Mouse (Mus musculus) liver, embryonic 11.5 days (tissue): ENCODE results near the gene Hdac4. TPM values are rescaled to one million over a fixed set of nuclear protein-coding genes. Genes with fewer than 3 reads are reported as not detected.

Experiments used
- ATAC-seq: fragments of 200-750 bp; cut with Nextera tagmentation; replicated peaks from 2 replicates; pipeline ENCODE4 v1.8.0; 2017; ENCODE audit warnings: moderate number of reproducible peaks, mild to moderate bottlenecking, moderate TSS enrichment, moderate library complexity; ENCODE audit not compliant: low FRiP score
- DNase-seq: peaks from one replicate; pipeline ENCODE4 v3.0.0-alpha.2; 2017; ENCODE audit warnings: low spot score
- H3K27ac ChIP-seq: fragments of 300-500 bp; sonication (generic); 2 replicates; pipeline ENCODE4 v1.5.1; 2014; ENCODE audit warnings: mild to moderate bottlenecking, low read depth, low read length, control low read depth
- H3K27me3 ChIP-seq: fragments of 300-500 bp; sonication (generic); replicated peaks from 2 replicates; pipeline ENCODE4 v1.6.1; 2014; ENCODE audit warnings: low read length, mixed read lengths; ENCODE audit not compliant: control insufficient read depth, insufficient read depth
- H3K36me3 ChIP-seq: fragments of 300-500 bp; sonication (generic); 2 replicates; pipeline ENCODE4 v1.6.1; 2014; ENCODE audit warnings: mild to moderate bottlenecking, low read length, moderate library complexity, mixed read lengths; ENCODE audit not compliant: control insufficient read depth, insufficient read depth
- H3K4me1 ChIP-seq: fragments of 300-500 bp; sonication (generic); replicated peaks from 2 replicates; pipeline ENCODE4 v1.6.1; 2014; ENCODE audit warnings: low read length, mixed read lengths; ENCODE audit not compliant: control insufficient read depth, insufficient read depth
- H3K4me2 ChIP-seq: fragments of 300-500 bp; sonication (generic); 2 replicates; pipeline ENCODE4 v1.6.1; 2014; ENCODE audit warnings: mild to moderate bottlenecking, control low read depth, moderate library complexity
- H3K4me3 ChIP-seq: fragments of 300-500 bp; sonication (generic); 2 replicates; pipeline ENCODE4 v1.5.1; 2014; ENCODE audit warnings: low read depth, low read length, control low read depth
- H3K9ac ChIP-seq: fragments of 300-500 bp; sonication (generic); 2 replicates; pipeline ENCODE4 v1.6.1; 2014; ENCODE audit warnings: low read depth, low read length, control low read depth
- H3K9me3 ChIP-seq: fragments of 300-500 bp; sonication (generic); 2 replicates; pipeline ENCODE4 v1.6.1; 2016; ENCODE audit warnings: low read length, inconsistent platforms, mixed read lengths; ENCODE audit not compliant: control insufficient read depth
- WGBS: fragments of 180-500 bp; shearing (Covaris S2); extraction: QIAGEN DNeasy Blood & Tissue Kit; methylation state at CpG from one replicate; pipeline ENCODE4 v1.1.7; 2014; 5-methylcytosine and 5-hydroxymethylcytosine counted together
- polyA plus RNA-seq: library from polyadenylated mRNA; unstranded; fragments of >200 nt; fragmentation: Nextera tagmentation; extraction: Ambion mirVana; gene quantifications from 2 replicates; pipeline ENCODE4 v1.2.1, GENCODE M21; 2014

Hdac4 gene
- polyA plus RNA-seq, 1 experiment from 2014 or later = 12.0 TPM

DNA sequence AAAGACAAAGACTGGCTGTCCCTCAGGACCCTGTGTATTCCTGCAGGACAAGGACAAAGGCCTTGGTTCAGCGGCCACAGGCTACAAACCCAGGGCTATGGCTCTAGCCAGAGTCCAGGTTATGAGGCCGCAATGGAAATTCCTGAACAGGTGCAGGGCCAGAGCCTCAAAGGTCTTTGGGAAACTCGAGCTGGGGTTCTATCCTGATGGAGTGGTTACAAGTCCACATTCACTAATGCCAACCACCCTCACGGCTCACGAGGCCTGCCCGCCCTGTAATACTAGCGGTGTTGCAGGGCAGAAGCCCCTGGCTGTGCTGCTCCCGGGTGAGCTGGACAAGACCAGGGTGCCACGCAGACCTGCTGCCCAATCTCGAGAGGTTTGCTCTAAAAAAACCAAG lies 264.3 kb downstream of the Hdac4 start:
- 89% methylated on average over 10 of the region's 10 CpGs for WGBS
- H3K4me2 ChIP-seq = no peak overlapping the region
- no peak overlapping the region for H3K9ac ChIP-seq
- no peaks in the 10 kb centered on the region for H3K4me1 ChIP-seq
- H3K4me3 ChIP-seq = no peak overlapping the region
- H3K9me3 ChIP-seq = no peaks in the 10 kb centered on the region
- no peak for DNase-seq
- no peaks in the 10 kb centered on the region for H3K27me3 ChIP-seq
- H3K36me3 ChIP-seq = no peaks in the 10 kb centered on the region
- H3K27ac ChIP-seq = no peak overlapping the region
- ATAC-seq = no peak

DNA sequence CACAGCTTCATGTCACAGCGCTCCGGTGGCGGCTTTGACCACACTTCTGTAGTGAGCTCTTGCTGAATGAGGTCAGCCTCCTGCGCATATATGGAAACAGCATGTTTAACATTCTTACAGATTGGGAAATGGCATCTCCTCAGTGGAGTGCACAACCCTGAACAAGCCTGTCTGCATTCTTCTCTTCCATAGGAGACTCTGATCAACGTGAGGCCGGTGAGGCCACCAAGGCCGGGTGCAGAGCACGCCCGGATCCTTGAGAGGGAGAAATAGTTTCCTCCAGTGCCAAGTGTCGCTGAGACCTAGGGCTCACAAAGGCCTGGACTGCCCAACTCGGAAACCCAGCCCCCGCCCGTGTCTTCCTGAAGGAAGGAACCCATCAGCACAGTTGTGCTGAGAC lies 266.4 kb downstream of the Hdac4 start:
- ATAC-seq (no peak), DNase-seq (no peak)
- H3K4me1 ChIP-seq = no peaks in the 10 kb centered on the region
- no peak overlapping the region for H3K4me3 ChIP-seq
- H3K4me2 ChIP-seq = no peak overlapping the region
- WGBS = 89% methylated on average over 13 of the region's 13 CpGs
- H3K9ac ChIP-seq = no peak overlapping the region
- no peaks in the 10 kb centered on the region for H3K36me3 ChIP-seq
- H3K9me3 ChIP-seq = no peaks in the 10 kb centered on the region
- H3K27me3 ChIP-seq = no peaks in the 10 kb centered on the region
- H3K27ac ChIP-seq = no peak overlapping the region

DNA sequence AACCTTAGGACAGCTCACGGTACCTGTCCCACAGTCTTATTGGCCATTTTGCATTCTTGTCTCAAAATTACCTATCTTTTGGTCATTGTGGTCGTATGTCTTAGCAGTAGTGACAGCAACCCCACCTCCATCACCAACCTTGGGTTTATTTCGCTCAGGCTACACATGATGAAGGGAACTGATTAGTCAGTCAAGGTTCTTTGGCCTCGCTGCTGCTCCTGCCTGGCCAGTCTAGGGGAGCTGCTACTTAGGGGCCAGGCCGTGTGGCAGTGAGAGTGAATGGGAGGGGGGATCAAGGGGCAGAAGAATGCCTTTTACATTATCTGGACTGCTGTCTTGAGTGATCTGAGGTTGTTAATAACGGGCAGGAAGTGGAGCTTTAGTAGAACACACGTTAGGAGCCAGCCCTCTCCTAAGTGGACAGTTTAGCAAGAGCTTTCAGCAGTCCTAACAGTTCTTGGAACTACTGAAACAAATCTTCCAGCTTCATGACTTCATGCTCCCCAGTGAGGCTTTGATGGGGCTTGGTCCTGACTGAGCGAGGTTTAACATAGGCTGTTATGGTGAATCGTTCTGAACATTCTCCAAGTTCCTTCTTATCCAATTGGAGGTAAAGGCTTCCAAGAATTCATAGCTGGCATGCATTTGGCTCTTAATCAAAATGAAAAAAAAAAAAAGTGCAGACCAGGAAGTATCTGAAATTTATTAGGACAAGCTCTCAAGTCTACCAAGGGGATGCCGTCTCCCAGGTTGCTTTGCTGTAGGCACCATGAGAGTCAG lies 267.8 kb downstream of the Hdac4 start:
- H3K4me1 ChIP-seq = no peaks in the 10 kb centered on the region
- 83% methylated on average over 10 of the region's 10 CpGs for WGBS
- H3K27ac ChIP-seq = no peak overlapping the region
- ATAC-seq (no peak), DNase-seq (no peak)
- H3K4me3 ChIP-seq = no peak overlapping the region
- no peaks in the 10 kb centered on the region for H3K36me3 ChIP-seq
- H3K9me3 ChIP-seq = no peaks in the 10 kb centered on the region
- H3K9ac ChIP-seq = no peak overlapping the region
- no peak overlapping the region for H3K4me2 ChIP-seq
- no peaks in the 10 kb centered on the region for H3K27me3 ChIP-seq

DNA sequence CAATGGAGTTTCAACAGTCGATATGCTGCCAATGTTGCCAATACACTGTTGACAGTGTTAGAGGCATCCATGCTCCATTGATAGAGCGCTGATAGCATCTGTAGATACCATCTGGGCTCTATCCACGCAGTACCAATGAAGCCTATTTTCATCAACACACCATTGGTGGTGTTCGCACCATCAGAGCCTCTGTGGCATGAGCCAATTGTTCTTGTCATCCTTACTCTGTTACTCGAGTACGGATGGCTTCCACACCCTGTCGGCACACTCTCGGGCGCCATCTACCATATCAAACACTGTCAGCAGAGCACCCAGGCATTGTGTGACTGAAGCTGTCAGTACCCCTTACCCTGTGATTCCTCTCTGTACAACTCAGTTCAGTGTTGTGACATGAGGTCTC lies 271.9 kb downstream of the Hdac4 start:
- H3K4me2 ChIP-seq = no peak overlapping the region
- DNase-seq (no peak), ATAC-seq (no peak)
- whole genome bisulfite sequencing = 91% methylated on average over 9 of the region's 9 CpGs
- H3K4me1 ChIP-seq = no peaks in the 10 kb centered on the region
- no peak overlapping the region for H3K4me3 ChIP-seq
- no peaks in the 10 kb centered on the region for H3K36me3 ChIP-seq
- H3K9ac ChIP-seq = no peak overlapping the region
- no peaks in the 10 kb centered on the region for H3K27me3 ChIP-seq
- H3K9me3 ChIP-seq = no peaks in the 10 kb centered on the region
- H3K27ac ChIP-seq = no peak overlapping the region

DNA sequence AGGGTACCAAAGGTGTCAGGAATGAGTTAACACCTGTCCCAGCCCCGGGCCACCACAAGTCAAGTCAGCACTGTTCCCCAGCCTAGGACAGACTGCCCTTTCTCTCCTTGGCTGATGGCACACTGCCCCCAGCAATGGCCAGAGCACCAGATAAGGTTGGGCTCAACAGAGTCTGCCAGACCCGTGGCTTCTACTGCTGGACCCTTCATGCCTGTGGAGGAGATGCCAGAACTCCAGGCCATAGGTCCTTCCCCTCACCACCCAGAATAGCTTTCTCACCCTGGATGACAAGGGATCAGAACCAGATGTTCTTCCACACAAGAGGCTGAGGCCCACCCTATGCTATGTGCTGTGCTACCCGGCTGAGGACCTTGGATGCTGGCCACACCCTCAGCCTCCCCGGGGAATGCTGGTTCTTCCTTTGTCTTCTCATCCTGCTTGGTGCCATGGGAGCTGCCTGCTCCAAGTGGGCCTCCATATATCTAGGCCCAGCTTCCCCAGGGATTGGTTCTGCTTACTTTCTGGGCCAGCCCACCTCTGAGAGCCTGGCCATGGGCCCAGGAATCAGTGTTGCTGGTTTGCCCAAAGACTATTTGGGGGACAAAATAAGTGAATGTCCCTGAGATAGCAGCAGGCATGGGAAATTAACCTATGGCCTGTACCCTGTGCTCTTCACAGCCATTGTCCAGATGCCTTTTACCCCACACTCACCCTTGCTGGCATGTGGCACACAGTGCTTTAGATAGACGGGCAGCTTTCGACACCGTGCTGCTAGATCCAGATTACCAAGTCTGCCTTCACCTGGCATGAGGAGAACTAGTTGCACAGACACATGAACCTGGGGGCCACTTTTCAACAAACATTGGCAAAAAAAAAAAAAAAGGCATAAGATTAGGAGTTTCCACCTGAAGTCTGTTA lies 273.0 kb downstream of the Hdac4 start:
- no peak overlapping the region for H3K27ac ChIP-seq
- ATAC-seq (no peak), DNase-seq (no peak)
- H3K36me3 ChIP-seq = no peaks in the 10 kb centered on the region
- H3K9ac ChIP-seq = no peak overlapping the region
- H3K4me3 ChIP-seq = no peak overlapping the region
- H3K4me2 ChIP-seq = no peak overlapping the region
- H3K9me3 ChIP-seq = no peaks in the 10 kb centered on the region
- H3K4me1 ChIP-seq = no peaks in the 10 kb centered on the region
- WGBS = 78% methylated on average over 7 of the region's 7 CpGs
- H3K27me3 ChIP-seq = no peaks in the 10 kb centered on the region

DNA sequence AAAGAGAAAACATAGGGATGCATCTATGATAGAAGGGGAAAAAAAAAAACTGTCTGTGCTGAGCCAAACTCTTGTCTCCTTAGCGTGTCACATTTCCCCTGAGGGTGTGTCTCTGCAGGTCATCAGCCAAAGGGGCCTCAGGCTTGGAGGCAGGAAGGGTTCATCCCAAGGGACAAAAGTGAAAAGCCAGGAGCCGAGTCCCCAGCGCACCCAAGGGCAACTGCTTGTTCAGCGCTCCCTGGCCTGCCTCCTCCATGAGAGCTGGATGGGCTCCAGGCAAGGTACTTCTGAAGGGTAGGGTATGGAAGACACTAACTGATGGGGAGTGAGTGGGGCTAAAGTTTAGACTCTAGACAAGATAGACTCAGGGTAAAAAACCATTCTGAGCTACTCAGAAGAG lies 273.8 kb downstream of the Hdac4 start:
- DNase-seq = no peak
- Histone ChIP-seq H3K4me3 (no peak overlapping the region), H3K9me3 (no peaks in the 10 kb centered on the region), H3K4me1 (no peaks in the 10 kb centered on the region), H3K27ac (no peak overlapping the region), H3K4me2 (no peak overlapping the region), H3K36me3 (no peaks in the 10 kb centered on the region), H3K9ac (no peak overlapping the region), H3K27me3 (no peaks in the 10 kb centered on the region)
- no peak for ATAC-seq
- WGBS = 88% methylated on average over 4 of the region's 4 CpGs

DNA sequence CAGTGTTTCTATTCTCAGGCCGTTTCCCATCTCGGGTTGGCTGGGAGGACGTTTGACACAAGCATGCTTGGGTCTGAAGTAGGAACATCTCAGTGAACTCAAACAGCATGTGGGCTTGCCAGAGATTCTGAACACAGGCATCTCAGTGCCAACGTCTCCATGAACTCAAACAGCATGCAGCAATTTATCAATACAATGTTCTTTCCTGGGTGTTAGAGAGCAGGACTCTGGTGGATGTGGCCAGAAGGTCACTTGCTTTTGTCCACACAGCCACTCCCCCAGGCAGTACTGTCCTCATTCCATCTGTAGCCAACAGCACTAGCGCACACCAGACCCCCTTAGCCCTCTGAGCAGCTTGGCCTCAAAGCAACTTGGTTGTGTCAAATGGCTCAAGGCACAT lies 274.2 kb downstream of the Hdac4 start:
- no peak overlapping the region for H3K4me2 ChIP-seq
- H3K9ac ChIP-seq = no peak overlapping the region
- no peak for DNase-seq
- H3K36me3 ChIP-seq = no peaks in the 10 kb centered on the region
- no peaks in the 10 kb centered on the region for H3K27me3 ChIP-seq
- no peaks in the 10 kb centered on the region for H3K9me3 ChIP-seq
- 71% methylated on average over 5 of the region's 5 CpGs for WGBS
- H3K27ac ChIP-seq = no peak overlapping the region
- ATAC-seq = no peak
- H3K4me3 ChIP-seq = no peak overlapping the region
- no peaks in the 10 kb centered on the region for H3K4me1 ChIP-seq

DNA sequence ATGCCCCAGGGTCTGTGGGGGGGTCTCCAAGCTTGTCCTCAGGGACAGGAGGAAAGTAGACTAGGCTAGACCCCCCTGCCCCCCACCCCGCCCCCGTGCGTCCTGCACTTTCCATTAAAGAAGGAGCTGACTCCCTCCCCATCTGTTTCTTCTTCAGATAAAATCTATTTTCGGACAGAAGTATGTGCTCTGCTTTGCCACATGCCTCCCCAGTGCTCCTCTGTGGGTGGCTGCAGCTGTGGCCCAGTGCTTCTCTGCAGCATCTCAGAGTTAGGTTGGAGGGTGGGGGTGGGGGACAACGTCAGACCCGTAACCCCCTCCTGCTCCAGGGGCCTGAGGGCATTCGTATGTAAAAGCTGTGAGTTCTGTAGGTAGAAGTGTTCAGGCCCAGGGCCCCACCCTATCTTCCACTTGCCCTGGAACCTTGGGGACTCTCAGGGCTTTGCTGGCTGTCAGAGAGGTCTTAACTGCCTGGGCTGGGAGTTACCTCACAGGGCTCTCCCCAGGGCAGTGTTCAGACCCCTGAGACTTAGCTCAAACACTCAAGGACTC lies 275.4 kb downstream of the Hdac4 start:
- DNase-seq (no peak), ATAC-seq (no peak)
- Histone ChIP-seq H3K9ac (no peak overlapping the region), H3K9me3 (no peaks in the 10 kb centered on the region), H3K4me2 (no peak overlapping the region), H3K4me3 (no peak overlapping the region), H3K27me3 (no peaks in the 10 kb centered on the region), H3K27ac (no peak overlapping the region), H3K4me1 (no peaks in the 10 kb centered on the region), H3K36me3 (no peaks in the 10 kb centered on the region)
- WGBS = 46% methylated on average over 7 of the region's 7 CpGs
